Mouse (Mus musculus) lung, adult 2 months (tissue): ENCODE measurements at regions not wholly inside any gene's neighbourhood (a gene's known extent, or its start where the extent isn't known, plus 50 kb on each side); places are given as distances from the start of the nearest gene placed in this dataset.

Source experiments
- DNase-seq: peaks from one replicate; pipeline ENCODE4 v3.0.0; 2022
- H3K4me1 ChIP-seq: fragments of 200-500 bp; 2 replicates; pipeline ENCODE4 v1.6.1; 2011; ENCODE audit warnings: low read length; ENCODE audit not compliant: control insufficient read depth, insufficient read depth
- H3K4me3 ChIP-seq: fragments of 200-500 bp; replicated peaks from 2 replicates; pipeline ENCODE3; 2011; ENCODE audit warnings: low read depth, mild to moderate bottlenecking, control low read depth, low read length; ENCODE audit errors: extremely low read depth
- CTCF ChIP-seq: fragments of 200-500 bp; IDR thresholded peaks from 2 replicates; pipeline ENCODE4 v1.5.1; 2011; ENCODE audit warnings: mild to moderate bottlenecking, low read length, control low read depth; ENCODE audit not compliant: insufficient read depth
- POLR2A ChIP-seq: fragments of 200-500 bp; IDR thresholded peaks from 2 replicates; pipeline ENCODE4 v1.6.1; 2011; ENCODE audit warnings: low read depth, mild to moderate bottlenecking, control low read depth, low read length, borderline replicate concordance; ENCODE audit errors: extremely low read depth
- WGBS: fragments of 180-500 bp; shearing (Covaris S2); methylation state at CpG from one replicate; pipeline ENCODE4 v1.1.7; 2018; 5-methylcytosine and 5-hydroxymethylcytosine counted together

GRCm38 (mm10) chr3:56668829-56669228 lies 485.3 kb upstream of the Nbea start:
- TF ChIP-seq POLR2A (no peak), CTCF (no peak)
- WGBS, result 53% methylated on average over 3 of the region's 3 CpGs
- Histone ChIP-seq H3K4me1 (no peaks in the 10 kb centered on the region), H3K4me3 (no peak overlapping the region)
- no peak for DNase-seq

- no peak for DNase-seq
- no peak for TF ChIP-seq CTCF
- no peak for TF ChIP-seq POLR2A
- H3K4me1 ChIP-seq, result no peaks in the 10 kb centered on the region
- H3K4me3 ChIP-seq, result no peak overlapping the region
- 79% methylated on average over 2 of the region's 2 CpGs for WGBS
Measured at GRCm38 (mm10) chr3:56660594-56660993, 477.1 kb upstream of the Nbea start.

- 67% methylated on average over 3 of the region's 3 CpGs for WGBS
- TF ChIP-seq POLR2A (no peak), CTCF (no peak)
- Histone ChIP-seq H3K4me3 (no peak overlapping the region), H3K4me1 (no peaks in the 10 kb centered on the region)
- DNase-seq, result no peak
Measured at GRCm38 (mm10) chr3:56647313-56647712, 463.8 kb upstream of the Nbea start.
